Mouse (Mus musculus): Measurements from ENCODE around the gene Mettl25.

Gene Mettl25

GRCm38 (mm10) chr10:105753831-105754605, 87.2 kb downstream of the Mettl25 start:
- 90% methylated on average over 5 of the region's 5 CpGs for WGBS

- 92% methylated on average over 1 of the region's 1 CpGs for WGBS
These were observed 95.2 kb downstream of the Mettl25 start for GRCm38 (mm10) chr10:105746019-105746418.

DNA sequence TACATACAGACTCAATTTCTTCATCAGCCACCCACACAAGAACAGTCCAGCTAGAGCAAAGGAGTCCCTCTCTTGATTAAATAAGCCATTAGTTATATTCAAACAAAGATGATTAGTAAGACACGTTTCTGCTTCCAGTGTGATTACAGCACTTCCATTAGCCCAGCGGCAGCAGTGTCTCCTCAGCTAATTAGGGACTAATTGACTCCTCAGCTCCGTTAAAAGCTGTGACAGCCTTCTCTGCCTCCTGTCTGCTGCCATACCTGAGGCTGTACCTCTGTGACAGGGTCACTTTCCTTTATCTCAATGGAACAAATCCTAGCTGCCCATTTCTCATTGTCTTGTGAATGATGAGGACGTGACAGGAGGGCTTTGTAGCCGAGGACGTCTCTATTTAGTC, 99.4 kb downstream of the Mettl25 start:
- WGBS = 61% methylated on average over 6 of the region's 6 CpGs

GRCm38 (mm10) chr10:105738942-105739341, 102.2 kb downstream of the Mettl25 start:
- 59% methylated on average over 5 of the region's 5 CpGs for WGBS

GRCm38 (mm10) chr10:105727798-105728197, 113.4 kb downstream of the Mettl25 start:
- WGBS = 57% methylated on average over 2 of the region's 2 CpGs

GRCm38 (mm10) chr10:105727353-105727752, 113.8 kb downstream of the Mettl25 start:
- 66% methylated on average over 6 of the region's 6 CpGs for WGBS

- WGBS = 2% methylated on average over 6 of the region's 6 CpGs
These were observed 126.3 kb downstream of the Mettl25 start for GRCm38 (mm10) chr10:105714844-105715243.

- WGBS = 65% methylated on average over 4 of the region's 4 CpGs
These were observed 126.8 kb downstream of the Mettl25 start for GRCm38 (mm10) chr10:105714366-105714765.

DNA sequence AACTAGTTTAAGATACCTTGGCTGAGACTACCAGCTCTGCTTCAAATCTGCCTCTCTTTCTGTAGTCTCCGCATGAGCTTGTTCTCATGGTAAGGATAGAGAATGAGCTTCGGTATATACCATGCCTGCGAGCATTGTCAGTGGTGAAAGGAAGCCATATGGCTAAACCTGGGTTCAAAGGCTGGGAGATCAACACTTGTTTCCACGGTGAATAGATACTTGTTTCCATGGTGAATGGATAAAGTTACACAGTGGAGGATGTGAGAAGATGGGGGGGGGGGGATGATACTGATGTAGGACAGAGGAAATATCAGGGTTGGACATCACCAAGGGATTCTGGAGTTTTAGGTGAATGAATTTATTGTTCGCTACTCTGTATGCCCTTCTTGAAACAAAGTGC, 128.0 kb downstream of the Mettl25 start:
- WGBS = 72% methylated on average over 5 of the region's 5 CpGs
